Mouse (Mus musculus) embryonic facial prominence, embryonic 12.5 days (tissue): Measurements from ENCODE around the gene Phf8. TPM values are rescaled to one million over a fixed set of nuclear protein-coding genes. Genes with fewer than 3 reads are reported as not detected.

Source experiments
- ATAC-seq: fragments of 200-750 bp; cut with Nextera tagmentation; 2 replicates; pipeline ENCODE4 v1.8.0; 2017; ENCODE audit not compliant: insufficient number of reproducible peaks, insufficient read depth, low FRiP score, low TSS enrichment
- H3K27ac ChIP-seq: fragments of 300-500 bp; sonication (generic); 2 replicates; pipeline ENCODE4 v1.5.1; 2016; ENCODE audit warnings: mild to moderate bottlenecking
- H3K27me3 ChIP-seq: fragments of 300-500 bp; sonication (generic); 2 replicates; pipeline ENCODE4 v1.6.1; 2016; ENCODE audit warnings: mild to moderate bottlenecking, moderate library complexity
- H3K36me3 ChIP-seq: fragments of 300-500 bp; sonication (generic); 2 replicates; pipeline ENCODE4 v1.6.1; 2016; ENCODE audit warnings: mild to moderate bottlenecking
- H3K4me1 ChIP-seq: fragments of 300-500 bp; sonication (generic); 2 replicates; pipeline ENCODE4 v1.6.1; 2016
- H3K4me2 ChIP-seq: fragments of 300-500 bp; sonication (generic); replicated peaks from 2 replicates; pipeline ENCODE4 v1.6.1; 2016; ENCODE audit warnings: mild to moderate bottlenecking, moderate library complexity
- H3K4me3 ChIP-seq: fragments of 300-500 bp; sonication (generic); 2 replicates; pipeline ENCODE4 v1.5.1; 2016; ENCODE audit warnings: mild to moderate bottlenecking
- H3K9ac ChIP-seq: fragments of 300-500 bp; sonication (generic); 2 replicates; pipeline ENCODE4 v1.6.1; 2016; ENCODE audit warnings: mild to moderate bottlenecking, moderate library complexity
- H3K9me3 ChIP-seq: fragments of 300-500 bp; sonication (generic); 2 replicates; pipeline ENCODE4 v1.6.1; 2016; ENCODE audit warnings: mild to moderate bottlenecking, moderate library complexity
- WGBS: fragments of 180-500 bp; shearing (Covaris S2); methylation state at CpG from one replicate; pipeline ENCODE4 v1.1.7; 2016; 5-methylcytosine and 5-hydroxymethylcytosine counted together
- polyA plus RNA-seq: library from polyadenylated mRNA; unstranded; fragments of >200 nt; fragmentation: Nextera tagmentation; extraction: Ambion mirVana; gene quantifications from 2 replicates; pipeline ENCODE4 v1.2.1, GENCODE M21; 2016

The Phf8 gene
- polyA plus RNA-seq, 1 experiment from 2014 or later = 18.2 TPM

- H3K9ac ChIP-seq = no peak overlapping the region
- no peak overlapping the region for H3K4me3 ChIP-seq
- H3K4me2 ChIP-seq = no peak overlapping the region
- no peaks in the 10 kb centered on the region for H3K27me3 ChIP-seq
- no peaks in the 10 kb centered on the region for H3K4me1 ChIP-seq
- 91% methylated on average over 1 of the region's 1 CpGs for WGBS
- H3K27ac ChIP-seq = no peak overlapping the region
- H3K9me3 ChIP-seq = no peaks in the 10 kb centered on the region
- H3K36me3 ChIP-seq = 0 out of 2 replicates have a peak, but pooled peaks cover 5% of the 10 kb centered on the region
- ATAC-seq = no peak
Measured at GRCm38 (mm10) chrX:151575166-151575565, 54.7 kb downstream of the Phf8 start.

DNA sequence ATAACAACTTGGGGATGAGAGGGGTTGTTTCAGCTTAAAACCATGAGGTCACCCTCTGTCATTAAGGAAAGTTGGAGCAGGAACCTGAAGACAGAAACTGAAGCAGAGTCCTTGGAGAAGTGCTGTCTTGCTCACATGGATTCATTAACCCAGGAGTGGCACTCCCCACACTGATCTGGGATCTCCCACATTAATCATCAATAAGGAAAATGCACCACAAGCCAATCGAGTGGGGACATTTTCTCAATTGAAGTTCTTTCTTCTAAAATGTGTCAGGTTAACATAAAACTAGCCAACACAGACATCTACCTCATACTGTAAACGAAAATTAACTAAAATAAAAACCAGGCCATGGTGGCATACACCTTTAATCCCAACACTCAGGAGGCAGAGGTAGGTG lies 122.9 kb downstream of the Phf8 start:
- Histone ChIP-seq H3K9me3 (no peaks in the 10 kb centered on the region), H3K27ac (no peak overlapping the region), H3K4me1 (no peaks in the 10 kb centered on the region), H3K4me3 (no peak overlapping the region), H3K4me2 (no peak overlapping the region), H3K27me3 (peaks cover 2% of the 10 kb centered on the region; the same call in 1 of the 2 replicates), H3K9ac (no peak overlapping the region), H3K36me3 (no peaks in the 10 kb centered on the region)
- WGBS = 69% methylated on average over 2 of the region's 2 CpGs
- ATAC-seq = no peak

DNA sequence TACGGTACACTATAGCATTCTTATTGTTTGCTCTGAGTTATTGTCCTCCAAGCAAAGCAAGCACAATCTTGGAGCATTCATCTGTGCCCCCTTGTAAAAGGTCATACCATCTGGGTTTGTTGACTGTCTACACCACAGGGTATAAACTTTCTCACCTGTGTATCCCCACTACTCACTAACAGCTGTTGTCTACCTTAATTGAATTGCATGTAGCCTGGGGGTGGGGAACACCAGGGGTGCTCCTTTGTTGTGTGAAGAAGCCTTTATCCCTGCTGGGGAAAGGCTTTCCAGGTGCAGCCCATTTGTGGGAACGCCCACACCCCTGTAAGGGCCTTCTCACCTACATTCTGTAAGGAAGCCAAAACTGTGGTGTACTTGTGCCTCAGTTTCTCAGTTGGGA lies 133.3 kb downstream of the Phf8 start:
- H3K4me3 ChIP-seq = no peak overlapping the region
- 54% methylated on average over 2 of the region's 2 CpGs for WGBS
- H3K27me3 ChIP-seq = no peaks in the 10 kb centered on the region
- no peaks in the 10 kb centered on the region for H3K4me1 ChIP-seq
- H3K4me2 ChIP-seq = no peak overlapping the region
- no peaks in the 10 kb centered on the region for H3K36me3 ChIP-seq
- H3K9me3 ChIP-seq = no peaks in the 10 kb centered on the region
- H3K27ac ChIP-seq = no peak overlapping the region
- ATAC-seq = no peak
- no peak overlapping the region for H3K9ac ChIP-seq

GRCm38 (mm10) chrX:151674492-151675171 lies 154.2 kb downstream of the Phf8 start:
- Histone ChIP-seq H3K4me2 (no peak overlapping the region), H3K9me3 (no peaks in the 10 kb centered on the region), H3K27ac (no peak overlapping the region), H3K9ac (no peak overlapping the region), H3K4me3 (no peak overlapping the region), H3K27me3 (no peaks in the 10 kb centered on the region), H3K4me1 (no peaks in the 10 kb centered on the region), H3K36me3 (no peaks in the 10 kb centered on the region)
- ATAC-seq = no peak
- WGBS = 81% methylated on average over 5 of the region's 5 CpGs

Other genes starting within 250 kb of the Phf8 start
- gene Fam120c, start 176.5 kb upstream of the Phf8 start, polyA plus RNA-seq = 3.3 and 3.5 TPM in 2 replicates